20 mouse cellular contexts compared by ENCODE assay signal in genomic region chr3:16014456-16014855, GRCm38 (mm10). TPM values are rescaled to one million over a fixed set of nuclear protein-coding genes. Genes with fewer than 3 reads are reported as not detected.
"Had no signal": no experiment of that assay in that cellular context is flagged by ENCODE, and none has a peak within 500 bp of the region (broad histone marks: within the 10 kb centered on the region; RNA-seq: fewer than 3 reads in every experiment).

No protein-coding gene starts in this region.

RNA-seq across cellular contexts. Expression of gene Gm5150, which starts 8.2 kb away (rescaled TPM):
- polyA plus RNA-seq: limb, embryonic 10.5 days; limb, embryonic 11.5 days; limb, embryonic 12.5 days; limb, embryonic 13.5 days; limb, embryonic 14.5 days; limb, embryonic 15.5 days; lung, embryonic 14.5 days; lung, embryonic 16.5 days; midbrain, embryonic 10.5 days; midbrain, embryonic 11.5 days; midbrain, embryonic 12.5 days; midbrain, embryonic 13.5 days; midbrain, embryonic 14.5 days; midbrain, embryonic 15.5 days; midbrain, embryonic 16.5 days; midbrain, postnatal 0 days; myocyte; neural tube, embryonic 11.5 days; neural tube, embryonic 12.5 days; neural tube, embryonic 13.5 days had no signal
